ENCODE assay signal across 20 mouse cellular contexts in the genomic region with DNA sequence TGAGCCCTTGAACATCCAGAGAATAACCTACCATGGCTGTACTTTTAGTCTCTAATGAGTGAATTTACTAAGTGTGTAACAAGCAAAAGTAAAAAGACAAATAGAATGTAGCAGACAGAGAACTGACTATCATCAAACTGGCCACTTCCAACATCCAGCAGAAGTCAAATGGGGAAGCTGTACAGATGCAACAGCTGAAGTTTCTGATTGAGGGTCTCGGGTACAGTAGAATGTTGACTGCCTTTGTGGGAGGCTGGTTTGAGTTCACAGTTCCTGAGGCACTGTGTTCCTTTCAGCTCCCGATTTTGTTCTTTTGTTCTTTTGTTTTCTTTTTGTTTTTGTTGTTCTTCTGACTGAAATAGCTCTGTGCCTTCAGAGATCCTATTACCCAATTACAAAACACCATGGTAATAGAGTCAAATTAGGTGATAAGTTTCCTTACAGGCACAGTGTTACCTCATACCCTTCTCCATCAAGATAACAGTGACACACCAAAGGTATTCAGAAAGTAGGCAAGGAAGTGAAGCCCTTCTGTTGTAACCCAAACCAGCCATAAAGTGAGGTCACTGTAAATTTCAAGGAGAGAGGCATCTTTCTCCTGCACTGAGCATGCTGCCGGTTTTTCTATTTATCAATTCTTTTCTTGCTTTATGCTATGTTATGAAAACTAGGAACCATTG.
A peak's percentile ranks its signal among the peaks of the same experiment; 100 is the strongest.
DNase-seq lines count a peak whose midpoint lies in the region; ATAC-seq lines count a peak whose summit lies in the region.
"Had no signal": no experiment of that assay in that cellular context is flagged by ENCODE, and none has a peak within 500 bp of the region (broad histone marks: within the 10 kb centered on the region; RNA-seq: fewer than 3 reads in every experiment).

No protein-coding gene starts in this region.

- DNase-seq in lung, postnatal 14 days = no peak
- no peak for DNase-seq in lung, postnatal 36 days
- no peak for DNase-seq in urinary bladder, postnatal 10 days (ENCODE audit: low spot score)
- DNase-seq: adrenal gland, adult 8-10 months; adrenal gland, postnatal 14 days; adrenal gland, postnatal 36 days; B cell, adult 2 months; cerebellum, adult 11-12 months; cerebellum, adult 2 months; cerebellum, adult 9-10 months; cerebellum, postnatal 10 days; cerebellum, postnatal 25 days; embryo, embryonic 11 days had no signal

- ATAC-seq in common myeloid progenitor, adult 5-6 weeks (replicated peaks; ENCODE audit: low read depth, poor library complexity, severe bottlenecking) = 0 out of 2 replicates have a peak, but pooled peaks have one; percentile 30
- ATAC-seq in megakaryocyte, adult 5-6 weeks (ENCODE audit: poor library complexity, severe bottlenecking) = peak; percentile 36
- ATAC-seq: activated CD4-positive, CD25-positive, alpha-beta regulatory T cell, adult 4 months; CD4-positive, CD25-positive, alpha-beta regulatory T cell, adult 4 months; forebrain, embryonic 14.5 days; forebrain, embryonic 16.5 days; Patski had no signal
